Mouse (Mus musculus): ENCODE results near the gene Tmem240. TPM values are rescaled to one million over a fixed set of nuclear protein-coding genes. Genes with fewer than 3 reads are reported as not detected.

Tmem240 gene
- total RNA-seq, 2 experiments from 2014 or later = 32.7 to 39.0 TPM

DNA sequence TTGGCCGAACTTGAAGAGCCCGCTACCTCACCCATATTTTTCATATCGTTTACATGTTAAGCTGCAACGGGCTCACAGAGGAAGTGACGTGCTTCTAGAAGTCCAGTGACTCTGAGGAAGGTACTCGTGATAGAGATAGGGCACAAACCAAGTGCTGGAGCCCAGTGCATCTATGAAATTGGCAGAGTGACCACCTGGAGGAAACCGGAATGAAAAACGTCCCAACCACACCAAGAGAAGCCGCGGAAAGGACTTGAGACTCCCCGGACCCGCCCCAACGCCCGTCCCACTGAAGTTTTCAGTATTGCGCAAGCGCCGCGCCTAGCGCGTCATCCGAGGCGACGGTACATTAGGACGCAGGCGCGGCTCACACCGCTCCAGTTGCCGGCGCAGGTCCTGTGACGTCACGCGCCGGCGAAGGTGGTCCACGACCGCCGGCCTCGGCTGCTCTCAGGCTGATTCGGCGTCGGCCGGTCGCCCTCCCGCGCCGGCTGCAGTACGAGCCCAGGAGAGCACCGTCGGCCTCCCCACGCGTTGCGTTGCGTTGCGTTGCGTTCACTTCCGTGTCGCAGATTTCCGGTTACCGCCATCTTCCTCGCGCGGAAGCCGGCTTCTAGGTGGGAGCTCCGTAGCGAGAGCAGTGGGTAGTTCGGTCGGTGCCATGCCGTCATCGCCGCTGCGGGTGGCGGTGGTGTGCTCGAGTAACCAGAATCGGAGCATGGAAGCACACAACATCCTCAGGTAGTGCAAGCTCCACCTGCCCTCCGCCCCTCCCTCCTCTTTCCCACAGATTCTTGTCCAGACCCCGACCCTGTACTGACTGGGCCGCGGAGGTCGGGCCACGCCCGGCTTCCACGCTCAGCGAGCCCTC, 29.6 kb upstream of the Tmem240 start, which contains the start of gene Ssu72:
Ssu72 (plus strand) TSS at position 80 of the 871 bp plus-strand sequence.
- TF ChIP-seq CTCF (conservative IDR thresholded peaks at IDR 0.05) = no peak
- peak; percentile 93 to 96 for DNase-seq (ENCODE audit: low spot score in 2 of 2)
- Histone ChIP-seq H3K27ac (peak within 1 kb of the TSS; percentile 97), H3K4me3 (peak within 1 kb of the TSS; percentile 98)

DNA sequence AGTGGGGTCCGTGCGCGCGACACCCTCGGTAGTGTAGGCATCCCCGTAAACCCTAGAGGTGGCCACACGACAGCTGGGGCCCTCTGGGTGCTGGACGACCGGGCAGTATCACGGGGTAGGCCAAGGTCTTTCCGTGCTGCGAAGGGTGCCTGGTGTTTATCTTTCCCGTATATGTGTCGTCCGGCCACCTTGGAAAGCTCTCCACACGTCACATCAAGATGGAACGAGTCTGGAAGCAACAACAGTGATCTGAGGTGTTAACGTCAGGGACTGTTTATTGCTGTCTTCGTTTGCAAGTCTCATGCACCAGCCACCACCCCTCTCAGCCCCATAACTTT, 29.0 kb upstream of the Tmem240 start:
- DNase-seq (ENCODE audit: low spot score in 2 of 2) = no peak
- peak overlapping the region; percentile 97 for H3K27ac ChIP-seq
- H3K4me3 ChIP-seq = peak overlapping the region; percentile 98
- no peak for TF ChIP-seq CTCF (conservative IDR thresholded peaks at IDR 0.05)

DNA sequence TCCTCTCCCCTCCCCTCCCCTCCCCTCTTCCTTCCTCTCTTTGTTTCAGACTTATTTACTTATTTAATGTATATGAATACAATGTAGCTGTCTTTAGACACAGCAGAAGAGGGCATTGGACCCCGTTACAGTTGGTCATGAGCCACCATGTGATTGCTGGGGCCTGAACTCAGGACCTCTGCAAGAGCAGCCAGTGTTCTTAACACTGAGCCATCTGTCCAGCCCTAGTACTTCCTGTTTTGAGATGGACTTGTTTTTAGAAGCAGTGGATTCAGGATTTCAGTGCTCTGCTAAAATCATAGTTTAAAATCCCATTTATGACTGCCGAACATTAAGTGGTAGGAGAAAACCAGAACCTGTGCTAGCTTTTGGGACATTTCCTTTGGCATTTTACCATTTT, 26.0 kb upstream of the Tmem240 start:
- no peak for DNase-seq (ENCODE audit: low spot score in 2 of 2)
- H3K27ac ChIP-seq = peak overlapping the region; percentile 81
- TF ChIP-seq CTCF (conservative IDR thresholded peaks at IDR 0.05) = no peak
- no peak overlapping the region for H3K4me3 ChIP-seq

DNA sequence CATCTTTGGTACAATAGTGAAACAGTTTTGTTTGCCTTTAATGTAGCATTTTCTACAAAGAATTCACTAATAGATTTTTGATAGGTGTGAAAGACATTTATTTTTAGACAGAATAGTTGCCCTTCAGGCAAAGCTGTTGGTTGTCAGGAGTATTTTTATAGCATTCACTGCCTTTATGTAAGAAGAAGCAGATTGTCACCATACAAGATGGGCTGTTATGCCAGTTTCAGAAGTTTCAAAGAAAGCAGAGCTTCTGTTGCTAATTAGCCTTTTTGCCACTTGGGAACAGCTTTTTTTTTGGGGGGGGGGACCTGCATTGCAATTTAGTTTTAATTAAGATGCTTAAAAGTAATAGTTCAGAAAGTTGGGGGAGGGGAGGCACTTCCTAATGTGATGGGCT, 25.6 kb upstream of the Tmem240 start:
- DNase-seq (ENCODE audit: low spot score in 2 of 2) = peak in 1 of 2 experiments; percentile 22
- no peak overlapping the region for H3K4me3 ChIP-seq
- TF ChIP-seq CTCF (conservative IDR thresholded peaks at IDR 0.05) = no peak
- H3K27ac ChIP-seq = peak overlapping the region; percentile 81

DNA sequence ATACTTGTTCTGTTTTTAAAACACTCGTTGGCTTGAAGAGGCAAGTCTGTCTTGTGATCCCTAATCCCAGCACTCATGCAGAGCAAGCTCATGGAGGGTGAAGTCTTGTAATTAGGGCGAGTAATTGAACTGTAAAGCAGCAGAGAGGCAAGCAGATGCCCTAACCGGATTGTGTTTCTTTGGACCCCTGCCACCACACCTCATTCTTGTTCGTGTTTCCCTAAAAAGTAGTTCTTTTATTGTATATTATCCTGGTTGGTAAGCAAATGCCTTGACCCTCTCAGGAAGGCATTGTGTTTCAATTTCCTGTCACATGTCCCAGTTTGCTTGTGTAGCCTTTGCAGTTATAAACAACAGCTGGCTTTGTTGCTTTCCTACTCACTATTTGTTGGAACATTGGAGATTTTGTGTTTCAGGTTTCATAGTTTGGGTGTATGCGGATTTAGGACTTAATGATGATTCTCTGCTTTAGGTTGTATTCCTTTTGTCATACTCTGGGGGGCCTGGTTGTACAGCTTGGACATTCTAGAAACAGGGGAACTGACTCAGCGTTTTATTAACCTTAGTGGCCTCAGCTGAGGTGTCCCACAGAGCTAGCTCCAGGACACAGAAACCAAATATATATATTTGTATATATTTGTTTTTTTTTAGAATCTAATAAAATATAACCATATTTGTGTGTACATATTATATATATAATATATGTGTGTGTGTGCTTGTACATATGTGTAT, 23.9 kb upstream of the Tmem240 start:
- peak in 1 of 2 experiments; percentile 33 for DNase-seq (ENCODE audit: low spot score in 2 of 2)
- H3K4me3 ChIP-seq = no peak overlapping the region; the same call in 1 of the 2 replicates
- peak overlapping the region; percentile 81 for H3K27ac ChIP-seq
- TF ChIP-seq CTCF (conservative IDR thresholded peaks at IDR 0.05) = no peak

DNA sequence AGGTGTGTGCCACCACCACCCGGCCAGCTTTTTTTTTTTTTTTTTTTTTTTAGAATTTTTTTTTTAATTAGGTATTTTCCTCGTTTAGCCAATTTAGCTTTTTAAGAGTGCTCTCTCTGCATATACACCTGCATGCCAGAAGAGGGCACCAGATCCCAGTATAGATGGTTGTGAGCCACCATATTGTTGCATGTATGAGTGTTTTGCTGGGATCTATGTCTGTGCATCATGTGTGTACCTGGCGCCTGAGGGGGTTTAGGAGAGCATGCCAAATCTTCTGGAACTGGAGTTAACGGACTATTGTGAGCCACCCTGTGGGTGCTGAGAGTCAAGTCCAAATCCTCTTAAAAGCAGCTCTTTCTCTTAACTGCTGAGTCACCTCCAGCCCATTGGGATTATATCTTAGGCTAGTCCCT, 12.9 kb upstream of the Tmem240 start:
- DNase-seq (ENCODE audit: low spot score in 2 of 2) = no peak
- peak; percentile 78 for TF ChIP-seq CTCF (conservative IDR thresholded peaks at IDR 0.05)

DNA sequence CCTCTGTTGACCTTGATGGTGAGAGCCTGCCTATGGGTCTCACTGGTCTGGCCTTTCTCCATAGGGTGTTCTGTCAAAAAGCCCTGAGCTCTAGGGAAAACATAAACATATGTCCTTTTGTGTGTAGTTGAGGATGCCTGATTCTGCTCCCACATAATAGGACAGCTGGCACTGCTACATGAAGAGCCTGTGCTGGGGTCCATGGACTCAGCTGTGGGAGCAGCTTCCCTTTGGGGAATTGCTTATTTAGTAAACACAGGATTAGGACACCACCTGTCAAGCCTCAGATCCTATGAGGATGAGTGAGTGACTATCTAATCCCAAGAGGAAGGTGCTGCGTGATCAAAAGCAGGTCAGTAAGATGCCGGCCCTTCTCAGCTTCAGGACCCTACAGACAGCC, 6.6 kb upstream of the Tmem240 start:
- no peak for TF ChIP-seq CTCF (conservative IDR thresholded peaks at IDR 0.05)
- no peak overlapping the region for H3K27ac ChIP-seq
- no peak overlapping the region for H3K4me3 ChIP-seq
- no peak for DNase-seq (ENCODE audit: low spot score in 2 of 2)

More for the DNA sequence above, 12.9 kb upstream of the Tmem240 start:
- no peak overlapping the region for H3K4me3 ChIP-seq
- no peak overlapping the region for H3K27ac ChIP-seq

DNA sequence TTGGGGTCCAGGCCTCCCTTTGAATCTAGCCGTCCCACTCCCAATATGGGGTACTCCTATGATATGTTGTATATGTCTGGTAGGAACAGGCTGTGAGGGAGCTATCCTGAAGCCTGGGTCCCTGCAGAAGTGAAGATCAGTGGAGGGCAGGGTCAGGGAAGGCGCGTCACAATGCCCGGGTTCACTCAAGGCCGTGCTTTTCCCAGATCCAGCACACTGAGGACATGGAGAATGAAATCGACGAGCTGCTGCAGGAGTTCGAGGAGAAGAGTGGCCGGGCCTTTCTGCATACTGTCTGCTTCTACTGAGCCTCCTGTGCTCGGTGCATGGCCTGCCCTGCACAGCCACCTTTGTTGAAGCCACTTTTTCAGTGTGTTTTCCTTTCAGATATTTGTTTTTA, 1.3 kb upstream of the Tmem240 start:
- Histone ChIP-seq H3K4me3 (no peak overlapping the region), H3K27ac (peak overlapping the region; percentile 96)
- no peak for TF ChIP-seq CTCF (conservative IDR thresholded peaks at IDR 0.05)
- no peak for DNase-seq (ENCODE audit: low spot score in 2 of 2)

DNA sequence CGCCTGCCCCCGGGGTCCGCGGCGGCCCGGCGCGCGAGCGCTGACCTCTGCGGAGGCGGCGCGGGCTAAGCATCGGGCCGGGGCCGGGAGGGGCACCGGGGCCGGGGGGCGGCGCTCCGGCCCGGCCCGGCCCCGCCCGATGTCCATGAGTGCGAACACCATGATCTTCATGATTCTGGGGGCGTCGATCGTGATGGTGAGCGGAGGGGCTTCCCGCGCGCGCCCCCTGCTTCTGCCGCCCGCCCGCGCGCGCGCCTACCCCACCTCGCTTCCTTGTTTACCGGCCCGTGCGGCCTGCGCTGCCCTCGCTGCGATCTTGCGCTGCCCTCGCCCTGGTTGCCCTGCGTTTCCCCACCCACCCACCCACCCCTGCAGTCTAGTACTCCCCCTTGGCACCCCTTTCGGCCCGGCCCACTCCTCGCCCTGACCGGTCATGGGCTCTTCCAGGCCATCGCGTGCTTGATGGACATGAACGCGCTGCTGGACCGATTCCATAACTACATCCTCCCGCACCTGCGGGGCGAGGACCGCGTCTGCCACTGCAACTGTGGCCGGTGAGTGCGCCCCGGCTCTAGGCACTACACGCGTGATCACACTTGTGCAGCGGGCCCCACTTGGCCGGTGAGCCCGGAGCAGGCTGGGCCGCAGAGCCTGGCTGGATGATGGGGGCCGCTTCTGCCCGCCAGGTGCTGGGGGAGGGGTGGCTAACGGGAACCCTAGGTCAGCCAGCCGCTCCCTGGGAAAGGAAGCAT, 527 bp downstream of the Tmem240 start:
- TF ChIP-seq CTCF (conservative IDR thresholded peaks at IDR 0.05) = no peak
- peak in 1 of 2 experiments; percentile 28 for DNase-seq (ENCODE audit: low spot score in 2 of 2)
- H3K27ac ChIP-seq = peak overlapping the region; percentile 96
- H3K4me3 ChIP-seq = peak overlapping the region; percentile 81

DNA sequence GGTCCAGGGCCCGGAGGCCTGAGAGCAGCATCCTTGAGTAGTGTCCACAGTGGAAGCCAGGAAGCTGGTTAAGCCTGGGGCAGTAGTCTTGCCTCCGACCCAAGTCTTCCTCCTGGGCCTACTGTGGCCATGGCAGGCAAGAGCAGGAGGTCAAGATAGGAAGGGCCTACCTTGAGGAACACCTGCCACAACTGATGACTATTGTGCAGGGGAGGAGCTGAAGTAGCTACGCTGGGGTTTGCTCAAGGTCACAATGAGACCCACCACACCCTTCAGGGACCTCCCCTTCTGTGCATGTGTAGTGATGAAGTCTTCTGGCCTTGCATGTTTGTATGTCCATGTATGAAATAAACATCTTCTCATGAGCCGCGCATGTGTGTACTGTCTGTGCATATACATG, 1.2 kb downstream of the Tmem240 start:
- no peak for TF ChIP-seq CTCF (conservative IDR thresholded peaks at IDR 0.05)

DNA sequence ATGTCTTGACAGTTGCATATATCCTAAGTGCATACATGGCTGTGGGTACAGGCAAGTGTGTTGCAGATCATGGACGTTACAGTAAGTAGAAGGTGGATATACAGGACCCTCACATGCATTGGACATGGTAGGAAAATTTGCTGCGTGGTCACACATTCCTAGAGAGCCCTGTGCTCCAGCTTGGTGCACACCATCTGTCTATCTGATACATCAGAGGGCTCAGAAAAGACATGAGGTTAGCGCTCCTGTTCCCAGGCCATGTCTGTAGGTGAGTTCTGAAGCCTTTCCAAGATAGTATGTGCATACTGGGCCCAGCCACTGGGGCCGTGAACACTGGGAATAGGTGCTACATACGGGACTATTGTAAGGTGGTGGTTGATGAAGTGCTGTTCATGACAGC, 1.8 kb downstream of the Tmem240 start:
- no peak overlapping the region for H3K27ac ChIP-seq
- H3K4me3 ChIP-seq = peak overlapping the region; percentile 81
- no peak for TF ChIP-seq CTCF (conservative IDR thresholded peaks at IDR 0.05)
- DNase-seq (ENCODE audit: low spot score in 2 of 2) = no peak

More for the DNA sequence above, 1.2 kb downstream of the Tmem240 start:
- DNase-seq (ENCODE audit: low spot score in 2 of 2) = no peak
- Histone ChIP-seq H3K27ac (peak overlapping the region; percentile 96), H3K4me3 (peak overlapping the region; percentile 81)

DNA sequence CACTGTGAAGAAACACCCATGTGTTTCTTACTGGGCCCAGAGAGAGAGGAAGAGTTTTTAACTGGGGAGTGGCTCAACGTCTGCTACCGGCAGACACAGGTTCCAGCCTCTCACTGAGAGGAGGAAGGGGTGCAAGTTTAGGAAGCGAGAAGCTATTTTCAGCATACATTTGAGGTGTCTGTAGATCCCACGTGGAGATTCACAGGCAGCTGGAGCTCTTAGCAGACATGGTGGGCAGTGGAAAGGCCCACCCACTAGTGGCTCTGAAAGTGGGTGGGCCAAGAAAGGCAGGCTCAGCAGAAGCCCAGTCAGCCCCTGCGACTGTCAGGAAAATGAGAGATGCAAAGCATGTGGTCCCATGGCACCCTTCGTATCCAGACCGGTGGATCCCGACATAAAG, 3.7 kb downstream of the Tmem240 start:
- DNase-seq (ENCODE audit: low spot score in 2 of 2) = no peak

DNA sequence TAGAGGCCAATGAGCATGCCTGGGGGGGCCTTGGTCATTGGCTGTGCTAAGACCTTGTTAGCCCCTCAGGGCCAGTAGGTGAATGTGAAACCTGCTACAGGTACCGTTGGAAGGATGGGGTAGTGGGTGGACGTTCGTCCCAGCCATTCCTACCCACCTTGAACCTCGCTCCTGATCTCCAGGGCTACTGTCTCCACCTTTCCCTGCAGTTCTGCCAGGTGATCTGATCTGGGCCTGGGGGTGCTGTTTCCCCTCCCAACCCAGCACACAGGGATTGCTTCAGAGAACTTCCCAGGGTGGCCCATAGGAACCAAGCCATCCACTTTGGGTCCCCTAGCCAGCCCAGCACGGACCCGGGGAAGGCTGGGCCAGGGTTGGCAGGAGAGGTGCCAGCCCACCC, 4.6 kb downstream of the Tmem240 start:
- no peak for DNase-seq (ENCODE audit: low spot score in 2 of 2)
- H3K4me3 ChIP-seq = no peak overlapping the region
- peak overlapping the region; percentile 57; the same call in 1 of the 2 replicates for H3K27ac ChIP-seq
- peak; percentile 36 for TF ChIP-seq CTCF (conservative IDR thresholded peaks at IDR 0.05)

More for the DNA sequence above, 3.7 kb downstream of the Tmem240 start:
- Histone ChIP-seq H3K4me3 (no peak overlapping the region), H3K27ac (no peak overlapping the region)
- TF ChIP-seq CTCF (conservative IDR thresholded peaks at IDR 0.05) = no peak

All from layer of hippocampus, adult 2 months (tissue).